Mouse (Mus musculus): Measurements from ENCODE around the gene Slc20a1. TPM values are rescaled to one million over a fixed set of nuclear protein-coding genes. Genes with fewer than 3 reads are reported as not detected.

The Slc20a1 gene
- polyA plus RNA-seq, 1 experiment from 2014 or later, result 50.3 TPM

DNA sequence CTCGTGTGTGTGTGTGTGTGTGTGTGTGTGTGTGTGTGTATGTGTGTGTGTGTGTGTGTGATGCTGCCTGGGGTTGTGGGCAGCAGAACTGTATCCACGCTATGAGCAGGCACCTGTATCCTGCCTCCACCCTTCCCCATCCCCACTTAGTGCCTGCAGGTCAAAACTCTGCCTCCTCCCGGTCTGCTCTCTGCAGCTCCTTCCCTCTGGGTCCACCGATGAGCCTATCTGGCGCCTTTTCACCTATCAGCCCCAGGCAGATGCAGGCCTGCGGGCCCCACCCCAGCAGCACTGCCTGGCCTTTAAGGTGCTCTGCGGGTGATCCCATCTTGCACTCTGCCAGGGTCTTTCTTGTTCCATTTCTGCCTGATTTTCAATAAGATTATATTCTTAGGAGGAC is 29.1 kb downstream of the Slc20a1 start:
- Histone ChIP-seq H3K4me1 (replicated peaks; ENCODE audit: control insufficient read depth, insufficient read depth, low read length) (no peaks in the 10 kb centered on the region), H3K27ac (ENCODE audit: low read depth, low read length) (no peak overlapping the region), H3K27me3 (ENCODE audit: control insufficient read depth, insufficient read depth, low read length) (no peaks in the 10 kb centered on the region), H3K4me3 (ENCODE audit: low read depth, low read length) (no peak overlapping the region), H3K9ac (ENCODE audit: low read depth, low read length) (no peak overlapping the region), H3K36me3 (ENCODE audit: control insufficient read depth, insufficient read depth, low read length) (no peaks in the 10 kb centered on the region), H3K4me2 (replicated peaks; ENCODE audit: low read depth, low read length) (no peak overlapping the region), H3K9me3 (ENCODE audit: control insufficient read depth, low read length) (no peaks in the 10 kb centered on the region)
- ATAC-seq (ENCODE audit: low FRiP score) (no peak), DNase-seq (ENCODE audit: low spot score) (no peak)
- WGBS, result 72% methylated on average over 6 of the region's 7 CpGs

DNA sequence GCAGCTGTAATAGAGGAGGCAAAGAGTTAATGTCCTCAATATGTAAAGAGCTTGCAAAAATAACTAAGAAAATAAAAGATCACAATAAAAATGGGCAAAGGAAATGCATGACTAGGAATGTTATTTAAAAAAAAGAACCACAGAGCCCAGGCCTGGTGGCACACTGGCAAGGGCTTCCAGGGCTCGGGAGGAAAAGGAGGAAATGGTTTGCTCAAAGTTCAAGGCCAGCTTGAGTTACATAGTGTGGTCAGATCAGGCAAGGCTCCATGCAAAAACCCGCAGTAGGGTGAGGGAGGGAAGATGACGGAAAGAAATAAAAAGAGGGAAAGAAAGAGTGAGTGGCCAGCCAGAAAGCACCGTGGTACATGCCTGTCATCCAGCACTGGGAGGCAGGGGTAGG is 30.0 kb downstream of the Slc20a1 start:
- Histone ChIP-seq H3K4me1 (replicated peaks; ENCODE audit: control insufficient read depth, insufficient read depth, low read length) (no peaks in the 10 kb centered on the region), H3K9ac (ENCODE audit: low read depth, low read length) (no peak overlapping the region), H3K9me3 (ENCODE audit: control insufficient read depth, low read length) (no peaks in the 10 kb centered on the region), H3K27ac (ENCODE audit: low read depth, low read length) (no peak overlapping the region), H3K4me2 (replicated peaks; ENCODE audit: low read depth, low read length) (no peak overlapping the region), H3K4me3 (ENCODE audit: low read depth, low read length) (no peak overlapping the region), H3K36me3 (ENCODE audit: control insufficient read depth, insufficient read depth, low read length) (no peaks in the 10 kb centered on the region), H3K27me3 (ENCODE audit: control insufficient read depth, insufficient read depth, low read length) (no peaks in the 10 kb centered on the region)
- ATAC-seq (ENCODE audit: low FRiP score) (no peak), DNase-seq (ENCODE audit: low spot score) (no peak)
- 87% methylated on average over 4 of the region's 4 CpGs for WGBS

DNA sequence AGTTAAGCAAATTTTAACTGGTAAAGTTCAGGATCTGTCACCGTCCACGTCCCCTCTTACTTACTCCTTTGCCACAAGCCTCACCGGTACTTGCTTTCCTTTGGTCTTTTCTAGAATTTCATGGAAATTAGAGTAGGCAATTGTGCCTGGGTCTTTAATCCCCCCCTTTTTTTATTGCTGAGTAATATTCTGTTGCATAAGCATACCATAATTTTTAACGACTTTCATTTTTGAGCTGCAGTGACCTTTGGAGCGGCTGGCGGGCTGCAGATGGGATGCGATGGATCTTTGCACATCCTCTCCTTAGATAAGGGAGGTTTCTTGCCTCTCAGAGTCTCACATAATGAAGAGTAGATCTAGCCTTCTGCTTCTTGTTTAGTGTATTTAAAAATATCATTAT is 30.8 kb downstream of the Slc20a1 start:
- H3K9me3 ChIP-seq (ENCODE audit: control insufficient read depth, low read length), result no peaks in the 10 kb centered on the region
- no peaks in the 10 kb centered on the region for H3K4me1 ChIP-seq (replicated peaks; ENCODE audit: control insufficient read depth, insufficient read depth, low read length)
- no peaks in the 10 kb centered on the region for H3K27me3 ChIP-seq (ENCODE audit: control insufficient read depth, insufficient read depth, low read length)
- no peak overlapping the region for H3K9ac ChIP-seq (ENCODE audit: low read depth, low read length)
- no peak for DNase-seq (ENCODE audit: low spot score)
- H3K36me3 ChIP-seq (ENCODE audit: control insufficient read depth, insufficient read depth, low read length), result no peaks in the 10 kb centered on the region
- no peak overlapping the region for H3K4me2 ChIP-seq (replicated peaks; ENCODE audit: low read depth, low read length)
- H3K27ac ChIP-seq (ENCODE audit: low read depth, low read length), result no peak overlapping the region
- ATAC-seq (ENCODE audit: low FRiP score), result no peak
- H3K4me3 ChIP-seq (ENCODE audit: low read depth, low read length), result no peak overlapping the region
- 96% methylated on average over 7 of the region's 7 CpGs for WGBS

DNA sequence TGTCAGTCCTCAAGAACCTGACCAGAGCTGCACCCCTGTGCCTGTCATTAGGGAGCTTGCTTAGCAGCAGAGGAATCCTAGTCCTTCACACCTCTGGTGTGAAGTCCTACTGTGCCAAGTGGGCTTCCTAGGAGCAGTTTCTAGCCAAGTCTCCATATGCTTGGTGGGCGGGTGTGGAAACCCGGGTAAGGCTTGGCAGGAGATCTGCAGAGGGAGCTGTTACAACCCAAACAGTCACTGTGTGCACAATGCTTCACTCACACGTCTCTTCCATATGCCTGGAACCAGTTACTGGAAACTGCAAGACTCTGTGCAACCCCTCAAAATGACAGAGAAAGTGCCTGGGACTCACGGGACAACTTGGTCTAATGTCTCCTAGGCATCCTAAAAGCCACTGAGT is 33.5 kb downstream of the Slc20a1 start:
- Histone ChIP-seq H3K27ac (ENCODE audit: low read depth, low read length) (no peak overlapping the region), H3K9me3 (ENCODE audit: control insufficient read depth, low read length) (no peaks in the 10 kb centered on the region), H3K27me3 (ENCODE audit: control insufficient read depth, insufficient read depth, low read length) (no peaks in the 10 kb centered on the region), H3K9ac (ENCODE audit: low read depth, low read length) (no peak overlapping the region), H3K4me2 (replicated peaks; ENCODE audit: low read depth, low read length) (no peak overlapping the region), H3K4me3 (ENCODE audit: low read depth, low read length) (no peak overlapping the region), H3K4me1 (replicated peaks; ENCODE audit: control insufficient read depth, insufficient read depth, low read length) (no peaks in the 10 kb centered on the region), H3K36me3 (ENCODE audit: control insufficient read depth, insufficient read depth, low read length) (no peaks in the 10 kb centered on the region)
- DNase-seq (ENCODE audit: low spot score) (no peak), ATAC-seq (ENCODE audit: low FRiP score) (no peak)
- 67% methylated on average over 4 of the region's 4 CpGs for WGBS

DNA sequence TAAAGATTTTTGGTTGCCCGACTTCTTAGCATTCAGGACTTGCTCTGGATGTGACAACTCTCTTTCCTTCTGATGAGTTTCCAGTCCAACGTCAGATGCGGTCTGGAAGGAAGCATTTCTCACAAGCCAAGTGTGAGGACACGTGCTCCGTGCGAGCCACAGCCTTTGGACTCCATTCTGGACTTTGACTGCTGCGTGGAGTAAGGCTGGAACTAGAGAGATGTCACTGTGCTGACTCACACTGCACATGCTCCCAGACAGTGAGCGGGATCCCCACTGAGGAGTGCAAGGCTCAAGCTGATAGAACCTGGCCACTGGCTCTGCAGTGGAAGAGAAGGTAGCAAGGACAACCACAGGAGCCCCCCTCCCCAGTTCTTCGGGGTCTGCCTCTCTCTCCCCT is 33.9 kb downstream of the Slc20a1 start:
- Histone ChIP-seq H3K36me3 (ENCODE audit: control insufficient read depth, insufficient read depth, low read length) (no peaks in the 10 kb centered on the region), H3K27ac (ENCODE audit: low read depth, low read length) (no peak overlapping the region), H3K27me3 (ENCODE audit: control insufficient read depth, insufficient read depth, low read length) (no peaks in the 10 kb centered on the region), H3K9me3 (ENCODE audit: control insufficient read depth, low read length) (no peaks in the 10 kb centered on the region), H3K4me3 (ENCODE audit: low read depth, low read length) (no peak overlapping the region), H3K4me2 (replicated peaks; ENCODE audit: low read depth, low read length) (no peak overlapping the region), H3K4me1 (replicated peaks; ENCODE audit: control insufficient read depth, insufficient read depth, low read length) (no peaks in the 10 kb centered on the region), H3K9ac (ENCODE audit: low read depth, low read length) (no peak overlapping the region)
- DNase-seq (ENCODE audit: low spot score), result no peak
- WGBS, result 84% methylated on average over 9 of the region's 9 CpGs
- no peak for ATAC-seq (ENCODE audit: low FRiP score)

DNA sequence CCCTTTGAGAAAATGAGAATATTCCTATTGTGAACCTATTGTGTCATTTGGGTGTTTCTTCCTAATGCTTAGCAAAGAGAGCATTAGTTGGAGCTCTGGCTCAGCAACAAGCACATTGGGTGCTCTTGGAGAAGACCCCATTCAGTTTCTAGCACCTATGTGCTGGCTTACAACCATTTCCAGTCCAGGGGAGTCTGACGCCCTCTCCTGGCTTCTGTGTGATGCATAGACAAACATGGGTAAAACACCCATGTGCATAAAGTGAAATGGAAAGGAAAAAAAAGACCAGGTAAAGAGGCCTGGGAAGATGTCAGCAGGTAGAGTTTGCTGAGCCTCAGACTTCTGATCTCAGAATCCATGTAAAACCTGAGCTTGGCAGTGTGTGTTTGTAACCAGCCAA is 34.7 kb downstream of the Slc20a1 start:
- H3K36me3 ChIP-seq (ENCODE audit: control insufficient read depth, insufficient read depth, low read length), result no peaks in the 10 kb centered on the region
- 100% methylated on average over 1 of the region's 1 CpGs for whole genome bisulfite sequencing
- H3K4me1 ChIP-seq (replicated peaks; ENCODE audit: control insufficient read depth, insufficient read depth, low read length), result no peaks in the 10 kb centered on the region
- H3K9ac ChIP-seq (ENCODE audit: low read depth, low read length), result no peak overlapping the region
- DNase-seq (ENCODE audit: low spot score) (no peak), ATAC-seq (ENCODE audit: low FRiP score) (no peak)
- H3K4me2 ChIP-seq (replicated peaks; ENCODE audit: low read depth, low read length), result no peak overlapping the region
- no peak overlapping the region for H3K27ac ChIP-seq (ENCODE audit: low read depth, low read length)
- no peaks in the 10 kb centered on the region for H3K27me3 ChIP-seq (ENCODE audit: control insufficient read depth, insufficient read depth, low read length)
- H3K9me3 ChIP-seq (ENCODE audit: control insufficient read depth, low read length), result no peaks in the 10 kb centered on the region
- no peak overlapping the region for H3K4me3 ChIP-seq (ENCODE audit: low read depth, low read length)

DNA sequence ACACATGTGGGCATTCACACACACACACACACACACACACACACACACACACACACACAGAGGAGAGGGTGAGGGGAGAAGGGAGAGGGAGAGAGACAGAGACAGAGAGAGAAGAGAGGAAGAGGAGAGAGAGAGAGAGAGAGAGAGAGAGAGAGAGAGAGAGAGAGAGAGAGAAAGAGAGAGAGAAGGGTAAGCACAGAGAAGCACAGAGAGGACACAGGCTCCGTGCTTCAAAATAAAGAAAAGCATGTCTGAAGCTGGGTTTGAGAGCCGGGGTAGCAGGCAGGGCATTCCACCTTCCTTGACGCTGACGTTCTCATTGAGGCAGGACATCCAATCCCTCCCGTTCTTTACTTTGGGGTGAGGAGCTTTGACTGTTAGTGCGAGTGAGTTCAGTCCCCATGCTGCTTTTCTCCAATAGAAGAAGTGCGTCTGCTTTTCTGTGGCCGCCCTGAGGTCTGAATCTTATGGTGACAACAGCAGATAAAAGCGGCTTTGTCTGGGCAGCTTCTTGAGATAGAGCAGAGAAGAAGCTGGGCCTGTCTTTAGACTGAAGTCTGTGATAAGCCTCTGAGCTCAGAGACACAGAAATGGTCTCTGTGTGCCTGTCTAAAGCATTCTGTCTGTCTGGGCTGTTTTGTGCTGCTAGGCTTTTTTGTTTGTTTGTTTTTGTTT is 35.4 kb downstream of the Slc20a1 start:
- Histone ChIP-seq H3K9me3 (ENCODE audit: control insufficient read depth, low read length) (no peaks in the 10 kb centered on the region), H3K36me3 (ENCODE audit: control insufficient read depth, insufficient read depth, low read length) (no peaks in the 10 kb centered on the region), H3K4me1 (replicated peaks; ENCODE audit: control insufficient read depth, insufficient read depth, low read length) (no peaks in the 10 kb centered on the region), H3K4me3 (ENCODE audit: low read depth, low read length) (no peak overlapping the region), H3K9ac (ENCODE audit: low read depth, low read length) (no peak overlapping the region), H3K27ac (ENCODE audit: low read depth, low read length) (no peak overlapping the region), H3K27me3 (ENCODE audit: control insufficient read depth, insufficient read depth, low read length) (no peaks in the 10 kb centered on the region), H3K4me2 (replicated peaks; ENCODE audit: low read depth, low read length) (no peak overlapping the region)
- ATAC-seq (ENCODE audit: low FRiP score) (no peak), DNase-seq (ENCODE audit: low spot score) (no peak)
- WGBS, result 49% methylated on average over 9 of the region's 9 CpGs

DNA sequence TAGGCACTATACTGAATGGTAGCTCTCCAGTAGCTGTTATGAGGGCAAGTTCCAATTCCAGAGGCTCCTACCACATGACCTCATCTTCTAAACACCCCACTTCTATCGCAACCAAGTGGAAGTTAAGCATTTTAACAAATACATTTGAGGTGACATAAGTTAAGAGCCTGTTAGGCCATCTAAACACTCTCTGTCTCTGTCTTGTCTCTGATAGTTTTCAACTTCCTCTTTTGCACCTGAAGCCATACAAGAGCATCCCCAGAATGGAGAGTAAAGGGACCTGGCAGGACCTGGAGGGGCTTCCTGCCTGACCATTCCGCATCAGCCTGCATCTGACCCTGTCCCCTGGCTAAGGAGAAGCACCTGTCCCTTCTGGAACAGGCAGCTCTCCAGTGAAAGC is 36.2 kb downstream of the Slc20a1 start:
- ATAC-seq (ENCODE audit: low FRiP score) (no peak), DNase-seq (ENCODE audit: low spot score) (no peak)
- Histone ChIP-seq H3K4me2 (replicated peaks; ENCODE audit: low read depth, low read length) (no peak overlapping the region), H3K9ac (ENCODE audit: low read depth, low read length) (no peak overlapping the region), H3K9me3 (ENCODE audit: control insufficient read depth, low read length) (no peaks in the 10 kb centered on the region), H3K36me3 (ENCODE audit: control insufficient read depth, insufficient read depth, low read length) (no peaks in the 10 kb centered on the region), H3K27ac (ENCODE audit: low read depth, low read length) (no peak overlapping the region), H3K4me3 (ENCODE audit: low read depth, low read length) (no peak overlapping the region), H3K4me1 (replicated peaks; ENCODE audit: control insufficient read depth, insufficient read depth, low read length) (no peaks in the 10 kb centered on the region), H3K27me3 (ENCODE audit: control insufficient read depth, insufficient read depth, low read length) (no peaks in the 10 kb centered on the region)
- 93% methylated on average over 2 of the region's 2 CpGs for WGBS

DNA sequence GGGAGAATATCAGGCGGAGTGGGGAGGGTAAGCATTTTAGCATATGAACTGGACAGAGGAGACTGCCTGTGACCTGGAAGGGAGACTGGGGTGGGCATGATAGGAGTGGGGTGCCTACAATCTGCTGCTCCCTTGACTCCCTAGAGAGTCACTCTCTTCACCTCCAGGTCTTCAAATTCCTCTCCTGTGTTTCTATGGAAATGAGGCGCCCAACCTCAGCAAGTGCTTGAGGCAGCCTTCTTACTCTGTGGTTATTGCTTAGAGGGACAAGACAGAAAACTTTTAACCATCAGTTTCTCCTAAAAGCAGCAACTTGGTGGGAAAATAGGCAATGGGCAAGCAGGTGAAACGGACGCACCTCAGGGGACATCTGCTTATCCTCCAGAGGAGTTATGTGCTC is 38.0 kb downstream of the Slc20a1 start:
- Histone ChIP-seq H3K36me3 (ENCODE audit: control insufficient read depth, insufficient read depth, low read length) (no peaks in the 10 kb centered on the region), H3K4me1 (replicated peaks; ENCODE audit: control insufficient read depth, insufficient read depth, low read length) (no peaks in the 10 kb centered on the region), H3K4me2 (replicated peaks; ENCODE audit: low read depth, low read length) (no peak overlapping the region), H3K9ac (ENCODE audit: low read depth, low read length) (no peak overlapping the region), H3K9me3 (ENCODE audit: control insufficient read depth, low read length) (no peaks in the 10 kb centered on the region), H3K27ac (ENCODE audit: low read depth, low read length) (no peak overlapping the region), H3K4me3 (ENCODE audit: low read depth, low read length) (no peak overlapping the region), H3K27me3 (ENCODE audit: control insufficient read depth, insufficient read depth, low read length) (no peaks in the 10 kb centered on the region)
- no peak for ATAC-seq (ENCODE audit: low FRiP score)
- 73% methylated on average over 4 of the region's 4 CpGs for WGBS
- no peak for DNase-seq (ENCODE audit: low spot score)
